10 mouse cellular contexts compared by ENCODE assay signal in the genomic region with DNA sequence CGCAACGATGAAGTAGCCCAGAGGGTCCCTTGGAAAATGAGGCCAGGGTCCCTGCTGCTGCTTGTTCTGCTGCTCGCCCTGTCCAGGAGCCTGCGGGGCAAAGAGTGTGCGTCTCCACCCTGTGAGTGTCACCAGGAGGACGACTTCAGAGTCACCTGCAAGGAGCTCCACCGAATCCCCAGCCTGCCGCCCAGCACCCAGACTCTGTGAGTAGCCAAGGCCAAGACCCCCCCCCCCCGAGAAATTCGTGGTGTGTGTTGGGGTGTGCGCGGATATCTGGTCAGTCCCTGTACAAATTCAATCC. TPM values are rescaled to one million over a fixed set of nuclear protein-coding genes. Genes with fewer than 3 reads are reported as not detected.
DNase-seq lines count a peak whose midpoint lies in the region; ATAC-seq and TF ChIP-seq lines count a peak whose summit lies in the region.
"Had no signal": no experiment of that assay in that cellular context is flagged by ENCODE, and none has a peak within 500 bp of the region (broad histone marks: within the 10 kb centered on the region; RNA-seq: fewer than 3 reads in every experiment).

No protein-coding gene starts in this region.

- no peak overlapping the region for H3K27ac ChIP-seq in heart, embryonic 16.5 days (ENCODE audit: low read length)
- no peak overlapping the region for H3K27ac ChIP-seq in cortical plate, adult 2 months (ENCODE audit: insufficient read depth, low read length)
- no peak overlapping the region for H3K27ac ChIP-seq in hindbrain, postnatal 0 days
- H3K27ac ChIP-seq in midbrain, embryonic 15.5 days = no peak overlapping the region

- WGBS in heart, embryonic 16.5 days = 6% methylated on average over 12 of the region's 12 CpGs
- 6% methylated on average over 12 of the region's 12 CpGs for WGBS in hindbrain, postnatal 0 days
- 6% methylated on average over 12 of the region's 12 CpGs for WGBS in midbrain, embryonic 15.5 days

- H3K9ac ChIP-seq in heart, embryonic 16.5 days (ENCODE audit: low read length) = no peak overlapping the region
- peak overlapping the region; percentile 21; the same call in 1 of the 2 replicates for H3K9ac ChIP-seq in hindbrain, postnatal 0 days (replicated peaks; ENCODE audit: low read length)
- peak overlapping the region; percentile 5 for H3K9ac ChIP-seq in midbrain, embryonic 15.5 days

- H3K4me3 ChIP-seq in heart, embryonic 16.5 days (ENCODE audit: low read length) = peak overlapping the region; percentile 49
- H3K4me3 ChIP-seq in cortical plate, adult 2 months (ENCODE audit: insufficient read depth, low read length) = peak overlapping the region; percentile 5
- H3K4me3 ChIP-seq in hindbrain, postnatal 0 days (ENCODE audit: low read length) = peak overlapping the region; percentile 44
- peak overlapping the region; percentile 48 for H3K4me3 ChIP-seq in midbrain, embryonic 15.5 days

- TF ChIP-seq POLR2A in cortical plate, adult 2 months (IDR thresholded peaks at IDR 0.05; ENCODE audit: extremely low read depth, insufficient read depth, low read length) = no peak

- peaks cover 17% of the 10 kb centered on the region for H3K27me3 ChIP-seq in heart, embryonic 16.5 days (ENCODE audit: control insufficient read depth, insufficient read depth, low read length)
- peaks cover 17% of the 10 kb centered on the region for H3K27me3 ChIP-seq in hindbrain, postnatal 0 days (ENCODE audit: insufficient read depth, low read length)
- H3K27me3 ChIP-seq in midbrain, embryonic 15.5 days (replicated peaks) = peaks cover 26% of the 10 kb centered on the region

- H3K4me1 ChIP-seq in heart, embryonic 16.5 days (ENCODE audit: control insufficient read depth, insufficient read depth, low read length) = 0 out of 2 replicates have a peak, but pooled peaks cover 2% of the 10 kb centered on the region
- H3K4me1 ChIP-seq in cortical plate, adult 2 months (ENCODE audit: control insufficient read depth, insufficient read depth, low read length) = no peaks in the 10 kb centered on the region
- 0 out of 2 replicates have a peak, but pooled peaks cover 7% of the 10 kb centered on the region for H3K4me1 ChIP-seq in hindbrain, postnatal 0 days (ENCODE audit: insufficient read depth, low read length)
- peaks cover 9% of the 10 kb centered on the region for H3K4me1 ChIP-seq in midbrain, embryonic 15.5 days

- H3K36me3 ChIP-seq in heart, embryonic 16.5 days (ENCODE audit: control insufficient read depth, insufficient read depth) = no peaks in the 10 kb centered on the region
- no peaks in the 10 kb centered on the region for H3K36me3 ChIP-seq in hindbrain, postnatal 0 days (ENCODE audit: insufficient read depth, low read length)
- H3K36me3 ChIP-seq in midbrain, embryonic 15.5 days (replicated peaks) = no peaks in the 10 kb centered on the region
- H3K36me3 ChIP-seq: G1E had no signal

- DNase-seq in heart, adult 8-10 months (ENCODE audit: low spot score) = no peak
- no peak for DNase-seq in hindbrain, postnatal 0 days (ENCODE audit: low spot score)
- no peak for DNase-seq in layer of hippocampus, adult 18-20 months (ENCODE audit: low spot score in 2 of 2)
- DNase-seq in thymus, postnatal 10 days (ENCODE audit: low spot score in 2 of 2) = no peak
- DNase-seq in gastrocnemius, adult 8-10 months (ENCODE audit: low spot score in 2 of 2) = no peak
- DNase-seq: cerebellum, adult 11 months had no signal

- H3K9me3 ChIP-seq in heart, embryonic 16.5 days (replicated peaks; ENCODE audit: control insufficient read depth, low read length) = no peaks in the 10 kb centered on the region
- H3K9me3 ChIP-seq in hindbrain, postnatal 0 days (ENCODE audit: low read length) = no peaks in the 10 kb centered on the region
- H3K9me3 ChIP-seq in midbrain, embryonic 15.5 days = no peaks in the 10 kb centered on the region
- H3K9me3 ChIP-seq: G1E had no signal

- TF ChIP-seq CTCF in cortical plate, adult 2 months (IDR thresholded peaks at IDR 0.05; ENCODE audit: extremely low read depth, insufficient read depth, low read length) = no peak
- TF ChIP-seq CTCF in hindbrain, postnatal 0 days (IDR thresholded peaks at IDR 0.05; ENCODE audit: low read depth) = no peak

- no peak for ATAC-seq in heart, embryonic 16.5 days (replicated peaks; ENCODE audit: extremely low read depth, insufficient read depth, low FRiP score)
- ATAC-seq in hindbrain, postnatal 0 days = no peak; the same call in none of the 2 replicates
- ATAC-seq in midbrain, embryonic 15.5 days (replicated peaks) = no peak; the same call in 1 of the 2 replicates

- peak overlapping the region; percentile 73 for H3K4me2 ChIP-seq in heart, embryonic 16.5 days (ENCODE audit: low read depth, low read length)
- peak overlapping the region; percentile 90 for H3K4me2 ChIP-seq in hindbrain, postnatal 0 days (ENCODE audit: low read depth, low read length)
- H3K4me2 ChIP-seq in midbrain, embryonic 15.5 days = peak overlapping the region; percentile 92

RNA-seq across cellular contexts. Expression of a gene that starts 16.6 kb away (rescaled TPM):
- polyA plus RNA-seq in heart, embryonic 16.5 days (2015; fragmentation: Nextera tagmentation; extraction: Ambion mirVana) = not detected in 2 replicates
- total RNA-seq in heart, adult 8-10 months (2022) = under 1 TPM in 2 of 4 experiments, not detected in 2; 0.09 to 0.12 TPM
- 0.23 and 0.25 TPM in 2 replicates for polyA plus RNA-seq in cortical plate, adult 2 months (2012; rRNA removed)
- 0.78 and 0.79 TPM in 2 replicates for total RNA-seq in hindbrain, postnatal 0 days (2014; rRNA removed)
- polyA plus RNA-seq in hindbrain, postnatal 0 days (2015; fragmentation: Nextera tagmentation; extraction: Ambion mirVana) = 0.59 and 0.63 TPM in 2 replicates
- polyA plus RNA-seq in midbrain, embryonic 15.5 days (2015; fragmentation: Nextera tagmentation; extraction: Ambion mirVana) = 0.18 and 0.23 TPM in 2 replicates
- under 1 TPM; 0.27 to 0.36 TPM for total RNA-seq in layer of hippocampus, adult 18-20 months (2021)
- total RNA-seq in gastrocnemius, adult 8-10 months (2022) = 1 to 10 TPM in 1 of 4 experiments, under 1 TPM in 3; 0.07 to 1.3 (median 0.50) TPM
- polyA plus RNA-seq: G1E had no signal

RNA-seq across cellular contexts. Expression of a gene that starts 16.8 kb away (rescaled TPM):
- polyA plus RNA-seq in heart, embryonic 16.5 days (2015; fragmentation: Nextera tagmentation; extraction: Ambion mirVana) = 12.8 and 14.7 TPM in 2 replicates
- total RNA-seq in heart, adult 8-10 months (2022) = 10 to 100 TPM; 11.5 to 16.4 (median 12.4) TPM
- polyA plus RNA-seq in cortical plate, adult 2 months (2012; rRNA removed) = 5.9 TPM in 2 replicates
- total RNA-seq in hindbrain, postnatal 0 days (2014; rRNA removed) = 4.3 and 4.4 TPM in 2 replicates
- 3.0 and 3.8 TPM in 2 replicates for polyA plus RNA-seq in hindbrain, postnatal 0 days (2015; fragmentation: Nextera tagmentation; extraction: Ambion mirVana)
- polyA plus RNA-seq in midbrain, embryonic 15.5 days (2015; fragmentation: Nextera tagmentation; extraction: Ambion mirVana) = 3.9 and 4.0 TPM in 2 replicates
- 1 to 10 TPM; 6.1 to 6.3 TPM for total RNA-seq in layer of hippocampus, adult 18-20 months (2021)
- total RNA-seq in gastrocnemius, adult 8-10 months (2022) = 1 to 10 TPM in 2 of 4 experiments, under 1 TPM in 2; 0.51 to 1.1 (median 0.84) TPM
